Mouse (Mus musculus): ENCODE measurements at regions not wholly inside any gene's neighbourhood (a gene's known extent, or its start where the extent isn't known, plus 50 kb on each side); places are given as distances from the start of the nearest gene placed in this dataset.

GRCm38 (mm10) chr2:106631986-106632385, 61.1 kb upstream of the Mpped2 start:
- TF ChIP-seq POLR2A (IDR thresholded peaks at IDR 0.05; ENCODE audit: low read depth, low read length): no peak
- no peak for TF ChIP-seq CTCF (IDR thresholded peaks at IDR 0.05; ENCODE audit: extremely low read depth, insufficient read length, insufficient replicate concordance, low read depth, low read length)
